Mouse (Mus musculus): ENCODE measurements around the gene Pcna.

Pcna gene

GRCm38 (mm10) chr2:132233985-132234765, 18.9 kb downstream of the Pcna start:
- no peak for DNase-seq (ENCODE audit: low read depth, low spot score)

GRCm38 (mm10) chr2:132232413-132232945, 20.6 kb downstream of the Pcna start:
- DNase-seq (ENCODE audit: low read depth, low spot score), result no peak

- peak; percentile 50 for DNase-seq (ENCODE audit: low read depth, low spot score)
Measured at GRCm38 (mm10) chr2:132224359-132224758, 28.8 kb downstream of the Pcna start.

- peak; percentile 93 for DNase-seq (ENCODE audit: low read depth, low spot score)
Measured at GRCm38 (mm10) chr2:132221611-132222073, 31.5 kb downstream of the Pcna start.

GRCm38 (mm10) chr2:132211995-132212656, 41.0 kb downstream of the Pcna start:
- no peak for DNase-seq (ENCODE audit: low read depth, low spot score)

- DNase-seq (ENCODE audit: low read depth, low spot score), result no peak
Measured at GRCm38 (mm10) chr2:132210806-132211312, 42.3 kb downstream of the Pcna start.

GRCm38 (mm10) chr2:132208246-132208881, 44.8 kb downstream of the Pcna start:
- DNase-seq (ENCODE audit: low read depth, low spot score), result no peak

GRCm38 (mm10) chr2:132206316-132206881, 46.7 kb downstream of the Pcna start:
- DNase-seq (ENCODE audit: low read depth, low spot score), result no peak

GRCm38 (mm10) chr2:132205549-132205948, 47.6 kb downstream of the Pcna start:
- DNase-seq (ENCODE audit: low read depth, low spot score), result no peak

GRCm38 (mm10) chr2:132203773-132204172, 49.3 kb downstream of the Pcna start:
- DNase-seq (ENCODE audit: low read depth, low spot score), result no peak

- no peak for DNase-seq (ENCODE audit: low read depth, low spot score)
Measured at GRCm38 (mm10) chr2:132203186-132203585, 49.9 kb downstream of the Pcna start.
